Mouse (Mus musculus): ENCODE data around the gene Tecpr1. TPM values are rescaled to one million over a fixed set of nuclear protein-coding genes. Genes with fewer than 3 reads are reported as not detected.

Tecpr1 gene
- total and polyA plus RNA-seq, 3 experiments, result 2.8 to 6.2 (median 6.0) TPM

DNA sequence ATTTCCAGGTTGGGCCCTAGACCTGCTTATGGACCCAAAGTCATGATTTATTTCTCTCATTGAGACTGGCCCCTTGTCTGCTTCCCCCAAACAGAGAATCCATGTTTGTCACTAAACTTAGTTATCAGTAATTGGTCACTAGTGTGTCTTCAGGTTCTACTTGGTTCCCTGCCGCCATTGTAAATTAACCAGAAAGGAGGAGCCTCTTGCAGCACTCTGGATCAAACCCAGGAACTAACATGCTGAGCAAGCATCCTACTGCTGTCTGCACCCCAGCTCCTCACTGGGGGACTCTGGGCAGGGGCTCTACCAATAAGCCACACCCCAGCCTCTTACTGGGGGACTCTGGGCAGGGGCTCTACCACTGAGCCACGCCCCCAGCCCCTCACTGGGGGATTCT, 22.2 kb upstream of the Tecpr1 start:
- DNase-seq (ENCODE audit: extremely low read depth), result no peak
- Histone ChIP-seq H3K36me3 (replicated peaks in 1 of 2; ENCODE audit: control insufficient read depth in 1 of 2, insufficient read depth in 1 of 2, low read length in 1 of 2) (no peaks in the 10 kb centered on the region), H3K27ac (ENCODE audit: insufficient read depth, low read depth) (no peak overlapping the region), H3K79me2 (replicated peaks; ENCODE audit: control insufficient read depth, extremely low read depth, insufficient read depth, poor library complexity, severe bottlenecking) (no peaks in the 10 kb centered on the region), H3K9me3 (replicated peaks; ENCODE audit: low read length) (peaks cover 7% of the 10 kb centered on the region), H3K27me3 (replicated peaks) (no peaks in the 10 kb centered on the region), H3K4me3 (replicated peaks in 1 of 3; ENCODE audit: low read depth in 2 of 3, low read length in 2 of 3, poor library complexity in 1 of 3) (no peak overlapping the region), H3K4me1 (ENCODE audit: control insufficient read depth in 1 of 2, insufficient read depth in 2 of 2) (no peaks in the 10 kb centered on the region), H3K9ac (ENCODE audit: insufficient read depth, low read depth) (no peak overlapping the region), H3K4me2 (ENCODE audit: insufficient read depth, low read depth, poor library complexity, severe bottlenecking) (no peak overlapping the region)
- in situ Hi-C loops (cut with MboI; ENCODE audit: low pct_ligation_motif_present, low pct_unique_long_range_greater_than_20kb, low sequenced_read_pairs) (no loop called here), dilution Hi-C loops (cut with MboI; ENCODE audit: extremely low pct_ligation_motif_present, extremely low pct_unique_long_range_greater_than_20kb, low sequenced_read_pairs) (no loop called here)
- TF ChIP-seq RCOR1 (conservative IDR thresholded peaks at IDR 0.05; ENCODE audit: low read depth, low read length), result no peak
- no peak for TF ChIP-seq RAD21 (IDR thresholded peaks at IDR 0.05; ENCODE audit: low read depth, low read length)
- TF ChIP-seq MAZ (IDR thresholded peaks at IDR 0.05; ENCODE audit: low read depth, low read length), result no peak
- no peak for TF ChIP-seq CHD1 (IDR thresholded peaks at IDR 0.05; ENCODE audit: low read depth, low read length)
- no peak for TF ChIP-seq ELF1 (IDR thresholded peaks at IDR 0.05; ENCODE audit: low read depth, low read length)
- no peak for TF ChIP-seq KAT2A (IDR thresholded peaks at IDR 0.05; ENCODE audit: insufficient replicate concordance, low read length)
- no peak for TF ChIP-seq MEF2A (IDR thresholded peaks at IDR 0.05; ENCODE audit: borderline replicate concordance, low read depth, low read length)
- no peak for TF ChIP-seq ZMIZ1 (IDR thresholded peaks at IDR 0.05; ENCODE audit: low read depth, low read length)
- no peak for TF ChIP-seq NELFE (IDR thresholded peaks at IDR 0.05; ENCODE audit: low read depth, low read length)
- no peak for TF ChIP-seq UBTF (IDR thresholded peaks at IDR 0.05; ENCODE audit: low read depth, low read length)

DNA sequence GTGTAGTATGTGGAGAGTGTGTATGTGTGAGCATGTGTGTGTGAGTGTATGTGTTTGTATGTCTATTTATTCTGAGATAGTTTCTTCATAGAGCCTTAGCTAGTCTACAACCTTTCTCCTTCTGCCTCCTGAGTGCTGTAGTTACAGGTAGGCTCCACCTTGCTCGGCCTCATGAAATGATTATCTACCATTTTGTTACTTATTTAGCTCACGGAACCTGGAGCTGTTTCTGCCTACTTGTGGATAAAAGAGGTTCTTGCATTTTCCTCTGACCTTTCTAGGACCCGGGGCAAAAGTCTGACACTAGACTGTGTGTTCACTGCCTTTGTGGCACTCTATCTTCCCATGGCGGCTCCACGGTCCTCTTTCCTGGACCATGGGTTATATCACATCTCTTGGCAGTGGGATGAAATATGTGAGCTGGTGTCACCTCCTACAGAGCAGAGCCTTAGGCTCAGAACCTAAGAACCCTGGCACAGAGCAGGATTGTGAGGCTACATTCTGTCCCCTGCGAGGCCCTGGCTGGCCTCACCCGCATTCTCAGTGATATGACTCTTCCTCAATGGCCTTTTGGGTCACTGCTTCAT, 20.6 kb upstream of the Tecpr1 start, which contains the start of gene Bri3:
Bri3 (plus strand) TSS at position 537 of the 587 bp plus-strand sequence.
- no peaks in the 10 kb centered on the region for H3K4me1 ChIP-seq (ENCODE audit: control insufficient read depth in 1 of 2, insufficient read depth in 2 of 2)
- TF ChIP-seq ZKSCAN1 (IDR thresholded peaks at IDR 0.05; ENCODE audit: borderline replicate concordance, low read depth, low read length) (no peak), UBTF (IDR thresholded peaks at IDR 0.05; ENCODE audit: low read depth, low read length) (no peak), RAD21 (IDR thresholded peaks at IDR 0.05; ENCODE audit: low read depth, low read length) (no peak), MAX (IDR thresholded peaks at IDR 0.05; ENCODE audit: low read length) (no peak), USF2 (conservative IDR thresholded peaks at IDR 0.05; ENCODE audit: low read depth, low read length) (no peak), MYC (IDR thresholded peaks at IDR 0.05; ENCODE audit: low read depth, low read length) (no peak), JUN (IDR thresholded peaks at IDR 0.05; ENCODE audit: insufficient read depth, low read depth, low read length) (no peak), MEF2A (IDR thresholded peaks at IDR 0.05; ENCODE audit: borderline replicate concordance, low read depth, low read length) (no peak), CHD1 (IDR thresholded peaks at IDR 0.05; ENCODE audit: low read depth, low read length) (no peak), JUND (conservative IDR thresholded peaks at IDR 0.05; ENCODE audit: low read depth, low read length) (no peak), MXI1 (IDR thresholded peaks at IDR 0.05; ENCODE audit: low read depth, low read length) (no peak)
- no peaks in the 10 kb centered on the region for H3K79me2 ChIP-seq (replicated peaks; ENCODE audit: control insufficient read depth, extremely low read depth, insufficient read depth, poor library complexity, severe bottlenecking)
- dilution Hi-C loops (cut with MboI; ENCODE audit: extremely low pct_ligation_motif_present, extremely low pct_unique_long_range_greater_than_20kb, low sequenced_read_pairs) (no loop called here), in situ Hi-C loops (cut with MboI; ENCODE audit: low pct_ligation_motif_present, low pct_unique_long_range_greater_than_20kb, low sequenced_read_pairs) (no loop called here)
- no peak within 1 kb of the TSS for H3K27ac ChIP-seq (ENCODE audit: insufficient read depth, low read depth)
- no peak within 1 kb of the TSS for H3K4me2 ChIP-seq (ENCODE audit: insufficient read depth, low read depth, poor library complexity, severe bottlenecking)
- H3K4me3 ChIP-seq (replicated peaks in 1 of 3; ENCODE audit: low read depth in 2 of 3, low read length in 2 of 3, poor library complexity in 1 of 3), result no peak within 1 kb of the TSS
- DNase-seq (ENCODE audit: extremely low read depth), result no peak
- H3K27me3 ChIP-seq (replicated peaks), result no peaks in the 10 kb centered on the region
- no peaks in the 10 kb centered on the region for H3K36me3 ChIP-seq (replicated peaks in 1 of 2; ENCODE audit: control insufficient read depth in 1 of 2, insufficient read depth in 1 of 2, low read length in 1 of 2)
- H3K9ac ChIP-seq (ENCODE audit: insufficient read depth, low read depth), result no peak within 1 kb of the TSS
- H3K9me3 ChIP-seq (replicated peaks; ENCODE audit: low read length), result no peaks in the 10 kb centered on the region
